Mouse (Mus musculus) midbrain, embryonic 12.5 days (tissue): ENCODE results near the gene Psmd4. TPM values are rescaled to one million over a fixed set of nuclear protein-coding genes. Genes with fewer than 3 reads are reported as not detected.
"Not testable (repeated sequence)": the region's sequence is repeated elsewhere in the genome, so short reads cannot be mapped to it uniquely, and the experiment has no call there.

Source experiments
- ATAC-seq: fragments of 200-750 bp; cut with Nextera tagmentation; 2 replicates; pipeline ENCODE4 v1.8.0; 2017; ENCODE audit warnings: low read depth, moderate TSS enrichment, moderate library complexity; ENCODE audit not compliant: low FRiP score
- H3K27ac ChIP-seq: fragments of 300-500 bp; sonication (generic); replicated peaks from 2 replicates; pipeline ENCODE4 v1.5.1; 2016; ENCODE audit warnings: mild to moderate bottlenecking
- H3K27me3 ChIP-seq: fragments of 300-500 bp; sonication (generic); 2 replicates; pipeline ENCODE4 v1.6.1; 2016; ENCODE audit warnings: mild to moderate bottlenecking
- H3K36me3 ChIP-seq: fragments of 300-500 bp; sonication (generic); 2 replicates; pipeline ENCODE4 v1.6.1; 2016
- H3K4me1 ChIP-seq: fragments of 300-500 bp; sonication (generic); 2 replicates; pipeline ENCODE4 v1.6.1; 2016
- H3K4me2 ChIP-seq: fragments of 300-500 bp; sonication (generic); replicated peaks from 2 replicates; pipeline ENCODE4 v1.6.1; 2016; ENCODE audit warnings: mild to moderate bottlenecking, moderate library complexity
- H3K4me3 ChIP-seq: fragments of 300-500 bp; sonication (generic); 2 replicates; pipeline ENCODE4 v1.5.1; 2016; ENCODE audit warnings: mild to moderate bottlenecking
- H3K9ac ChIP-seq: fragments of 300-500 bp; sonication (generic); replicated peaks from 2 replicates; pipeline ENCODE4 v1.6.1; 2016; ENCODE audit warnings: mild to moderate bottlenecking, moderate library complexity
- H3K9me3 ChIP-seq: fragments of 300-500 bp; sonication (generic); 2 replicates; pipeline ENCODE4 v1.6.1; 2016; ENCODE audit warnings: mild to moderate bottlenecking
- WGBS: fragments of 180-500 bp; shearing (Covaris S2); methylation state at CpG from one replicate; pipeline ENCODE4 v1.1.7; 2016; 5-methylcytosine and 5-hydroxymethylcytosine counted together
- polyA plus RNA-seq: library from polyadenylated mRNA; unstranded; fragments of >200 nt; fragmentation: Nextera tagmentation; extraction: Ambion mirVana; gene quantifications from 2 replicates; pipeline ENCODE4 v1.2.1, GENCODE M21; 2016

Gene Psmd4
- polyA plus RNA-seq, 1 experiment from 2014 or later, result 293 TPM

- not testable (repeated sequence) for H3K4me2 ChIP-seq, ATAC-seq, H3K27ac ChIP-seq, H3K36me3 ChIP-seq, H3K9ac ChIP-seq, H3K4me3 ChIP-seq, H3K27me3 ChIP-seq, H3K9me3 ChIP-seq
- H3K4me1 ChIP-seq, result peaks cover 14% of the 10 kb centered on the region
- 97% methylated on average over 5 of the region's 5 CpGs for WGBS
Observed at GRCm38 (mm10) chr3:95020956-95021355, 21.5 kb downstream of the Psmd4 start.

GRCm38 (mm10) chr3:95018741-95019140, 23.7 kb downstream of the Psmd4 start:
- Histone ChIP-seq H3K9ac (no peak overlapping the region), H3K4me1 (peaks cover 17% of the 10 kb centered on the region), H3K27me3 (no peaks in the 10 kb centered on the region), H3K9me3 (no peaks in the 10 kb centered on the region), H3K36me3 (0 out of 2 replicates have a peak, but pooled peaks cover 4% of the 10 kb centered on the region), H3K27ac (no peak overlapping the region), H3K4me2 (no peak overlapping the region), H3K4me3 (no peak overlapping the region)
- ATAC-seq, result no peak
- WGBS, result 85% methylated on average over 2 of the region's 2 CpGs

- Histone ChIP-seq H3K27ac (peak overlapping the region; percentile 88), H3K36me3 (peaks cover 11% of the 10 kb centered on the region), H3K27me3 (no peaks in the 10 kb centered on the region), H3K4me3 (peak overlapping the region; percentile 88), H3K9ac (peak overlapping the region; percentile 59), H3K9me3 (no peaks in the 10 kb centered on the region), H3K4me2 (peak overlapping the region; percentile 84), H3K4me1 (peaks cover 26% of the 10 kb centered on the region)
- no peak for ATAC-seq
- 6% methylated on average over 21 of the region's 21 CpGs for WGBS
Observed at GRCm38 (mm10) chr3:95016532-95017056, 25.8 kb downstream of the Psmd4 start.

- H3K9ac ChIP-seq, result peak overlapping the region; percentile 59
- H3K36me3 ChIP-seq, result peaks cover 17% of the 10 kb centered on the region
- no peaks in the 10 kb centered on the region for H3K27me3 ChIP-seq
- peak overlapping the region; percentile 88 for H3K4me3 ChIP-seq
- no peaks in the 10 kb centered on the region for H3K9me3 ChIP-seq
- peak overlapping the region; percentile 84 for H3K4me2 ChIP-seq
- H3K4me1 ChIP-seq, result peaks cover 26% of the 10 kb centered on the region
- H3K27ac ChIP-seq, result peak overlapping the region; percentile 88
- WGBS, result under 1% methylated on average over 40 of the region's 40 CpGs
- peak; percentile 57 for ATAC-seq
Observed at GRCm38 (mm10) chr3:95015891-95016531, 26.4 kb downstream of the Psmd4 start.

GRCm38 (mm10) chr3:95015337-95015872, 27.0 kb downstream of the Psmd4 start, which contains the start of gene Zfp687:
Gene Zfp687 (minus strand): TSS chr3:95015448.
- Histone ChIP-seq H3K36me3 (peaks cover 21% of the 10 kb centered on the region), H3K4me2 (peak within 1 kb of the TSS; percentile 95), H3K9ac (peak within 1 kb of the TSS; percentile 87), H3K27me3 (no peaks in the 10 kb centered on the region), H3K4me3 (peak within 1 kb of the TSS; percentile 88), H3K4me1 (peaks cover 26% of the 10 kb centered on the region), H3K27ac (peak within 1 kb of the TSS; percentile 88), H3K9me3 (no peaks in the 10 kb centered on the region)
- under 1% methylated on average over 29 of the region's 37 CpGs for WGBS
- peak; percentile 99 for ATAC-seq

- under 1% methylated on average over 44 of the region's 44 CpGs for WGBS
- peaks cover 26% of the 10 kb centered on the region for H3K36me3 ChIP-seq
- peak; percentile 7 for ATAC-seq
- peak overlapping the region; percentile 88 for H3K4me3 ChIP-seq
- H3K9me3 ChIP-seq, result no peaks in the 10 kb centered on the region
- peak overlapping the region; percentile 77 for H3K27ac ChIP-seq
- peaks cover 26% of the 10 kb centered on the region for H3K4me1 ChIP-seq
- peak overlapping the region; percentile 95 for H3K4me2 ChIP-seq
- peak overlapping the region; percentile 87 for H3K9ac ChIP-seq
- no peaks in the 10 kb centered on the region for H3K27me3 ChIP-seq
Observed at GRCm38 (mm10) chr3:95014428-95015151, 27.8 kb downstream of the Psmd4 start.

GRCm38 (mm10) chr3:95013699-95014427, 28.6 kb downstream of the Psmd4 start:
- 12% methylated on average over 13 of the region's 13 CpGs for WGBS
- peak overlapping the region; percentile 77; the same call in 1 of the 2 replicates for H3K27ac ChIP-seq

GRCm38 (mm10) chr3:95012982-95013381, 29.4 kb downstream of the Psmd4 start:
- WGBS, result 87% methylated on average over 3 of the region's 3 CpGs

More at GRCm38 (mm10) chr3:95013699-95014427, 28.6 kb downstream of the Psmd4 start:
- H3K9ac ChIP-seq, result peak overlapping the region; percentile 87
- H3K4me2 ChIP-seq, result peak overlapping the region; percentile 95
- H3K27me3 ChIP-seq, result no peaks in the 10 kb centered on the region
- peaks cover 26% of the 10 kb centered on the region for H3K4me1 ChIP-seq
- no peak for ATAC-seq
- no peaks in the 10 kb centered on the region for H3K9me3 ChIP-seq
- peaks cover 34% of the 10 kb centered on the region for H3K36me3 ChIP-seq
- H3K4me3 ChIP-seq, result peak overlapping the region; percentile 88

GRCm38 (mm10) chr3:95010396-95010795, 32.0 kb downstream of the Psmd4 start:
- Histone ChIP-seq H3K4me1 (peaks cover 28% of the 10 kb centered on the region), H3K27ac (no peak overlapping the region), H3K4me3 (no peak overlapping the region), H3K36me3 (peaks cover 64% of the 10 kb centered on the region), H3K9me3 (no peaks in the 10 kb centered on the region), H3K27me3 (no peaks in the 10 kb centered on the region), H3K9ac (no peak overlapping the region; the same call in 1 of the 2 replicates), H3K4me2 (no peak overlapping the region)
- 87% methylated on average over 7 of the region's 7 CpGs for WGBS
- ATAC-seq, result no peak

More at GRCm38 (mm10) chr3:95012982-95013381, 29.4 kb downstream of the Psmd4 start:
- ATAC-seq, result no peak
- Histone ChIP-seq H3K27ac (no peak overlapping the region), H3K4me1 (peaks cover 26% of the 10 kb centered on the region), H3K4me2 (peak overlapping the region; percentile 95), H3K36me3 (peaks cover 43% of the 10 kb centered on the region), H3K4me3 (peak overlapping the region; percentile 88; the same call in 1 of the 2 replicates), H3K9ac (no peak overlapping the region), H3K27me3 (no peaks in the 10 kb centered on the region), H3K9me3 (no peaks in the 10 kb centered on the region)

GRCm38 (mm10) chr3:95007706-95008105, 34.7 kb downstream of the Psmd4 start:
- Histone ChIP-seq H3K27me3 (no peaks in the 10 kb centered on the region), H3K9me3 (no peaks in the 10 kb centered on the region), H3K4me3 (no peak overlapping the region), H3K27ac (peak overlapping the region; percentile 56; the same call in 1 of the 2 replicates), H3K4me1 (peaks cover 12% of the 10 kb centered on the region), H3K4me2 (no peak overlapping the region), H3K9ac (no peak overlapping the region), H3K36me3 (peaks cover 89% of the 10 kb centered on the region)
- no peak for ATAC-seq
- WGBS, result 75% methylated on average over 9 of the region's 9 CpGs

- no peak for ATAC-seq
- Histone ChIP-seq H3K36me3 (peaks cover 90% of the 10 kb centered on the region), H3K9me3 (no peaks in the 10 kb centered on the region), H3K27me3 (no peaks in the 10 kb centered on the region), H3K4me3 (no peak overlapping the region), H3K9ac (no peak overlapping the region), H3K4me1 (peaks cover 17% of the 10 kb centered on the region), H3K4me2 (no peak overlapping the region), H3K27ac (no peak overlapping the region; the same call in 1 of the 2 replicates)
- WGBS, result 90% methylated on average over 3 of the region's 3 CpGs
Observed at GRCm38 (mm10) chr3:95005651-95006050, 36.8 kb downstream of the Psmd4 start.
